Mouse (Mus musculus) forebrain, embryonic 12.5 days (tissue): ENCODE results near the gene Vcp. TPM values are rescaled to one million over a fixed set of nuclear protein-coding genes. Genes with fewer than 3 reads are reported as not detected.

ENCODE experiments used
- ATAC-seq: fragments of 200-750 bp; cut with Nextera tagmentation; 2 replicates; pipeline ENCODE4 v1.8.0; 2017; ENCODE audit warnings: moderate TSS enrichment; ENCODE audit not compliant: low FRiP score
- H3K27ac ChIP-seq: fragments of 300-500 bp; sonication (generic); 2 replicates; pipeline ENCODE4 v1.5.1; 2016; ENCODE audit warnings: mild to moderate bottlenecking
- H3K27me3 ChIP-seq: fragments of 300-500 bp; sonication (generic); 2 replicates; pipeline ENCODE4 v1.6.1; 2016; ENCODE audit warnings: mild to moderate bottlenecking
- H3K36me3 ChIP-seq: fragments of 300-500 bp; sonication (generic); replicated peaks from 2 replicates; pipeline ENCODE4 v1.6.1; 2016; ENCODE audit warnings: mild to moderate bottlenecking
- H3K4me1 ChIP-seq: fragments of 300-500 bp; sonication (generic); 2 replicates; pipeline ENCODE4 v1.6.1; 2016
- H3K4me2 ChIP-seq: fragments of 300-500 bp; sonication (generic); 2 replicates; pipeline ENCODE4 v1.6.1; 2016; ENCODE audit warnings: mild to moderate bottlenecking, moderate library complexity
- H3K4me3 ChIP-seq: fragments of 300-500 bp; sonication (generic); replicated peaks from 2 replicates; pipeline ENCODE4 v1.5.1; 2016; ENCODE audit warnings: mild to moderate bottlenecking
- H3K9ac ChIP-seq: fragments of 300-500 bp; sonication (generic); 2 replicates; pipeline ENCODE4 v1.6.1; 2016; ENCODE audit warnings: mild to moderate bottlenecking
- H3K9me3 ChIP-seq: fragments of 300-500 bp; sonication (generic); 2 replicates; pipeline ENCODE4 v1.6.1; 2016
- WGBS: fragments of 180-500 bp; shearing (Covaris S2); methylation state at CpG from one replicate; pipeline ENCODE4 v1.1.7; 2016; 5-methylcytosine and 5-hydroxymethylcytosine counted together
- polyA plus RNA-seq: library from polyadenylated mRNA; unstranded; fragments of >200 nt; fragmentation: Nextera tagmentation; extraction: Ambion mirVana; gene quantifications from 2 replicates; pipeline ENCODE4 v1.2.1, GENCODE M21; 2016

Vcp gene
- polyA plus RNA-seq, 1 experiment from 2014 or later, result 640 TPM

- Histone ChIP-seq H3K4me3 (peak within 1 kb of the TSS; percentile 75), H3K36me3 (no peaks in the 10 kb centered on the region; the same call in none of the 2 replicates), H3K27ac (peak within 1 kb of the TSS; percentile 94), H3K4me2 (peak within 1 kb of the TSS; percentile 84), H3K9me3 (no peaks in the 10 kb centered on the region), H3K9ac (peak within 1 kb of the TSS; percentile 91), H3K27me3 (peaks cover 9% of the 10 kb centered on the region; the same call in 1 of the 2 replicates), H3K4me1 (peaks cover 78% of the 10 kb centered on the region)
- 0% methylated on average over 32 of the region's 39 CpGs for WGBS
- ATAC-seq, result peak; percentile 95
These were observed 50.6 kb downstream of the Vcp start, which contains the start of gene Dnajb5 for GRCm38 (mm10) chr4:42949676-42950051. Gene Dnajb5, plus strand, starts transcription at chr4:42949814.

GRCm38 (mm10) chr4:42949051-42949675 is 51.1 kb downstream of the Vcp start:
- Histone ChIP-seq H3K9me3 (no peaks in the 10 kb centered on the region), H3K4me1 (peaks cover 74% of the 10 kb centered on the region), H3K36me3 (no peaks in the 10 kb centered on the region; the same call in 1 of the 2 replicates), H3K4me2 (peak overlapping the region; percentile 84), H3K9ac (0 out of 2 replicates have a peak overlapping the region, but pooled peaks have one; percentile 21), H3K4me3 (peak overlapping the region; percentile 75), H3K27me3 (peaks cover 9% of the 10 kb centered on the region; the same call in 1 of the 2 replicates), H3K27ac (peak overlapping the region; percentile 72)
- 14% methylated on average over 14 of the region's 14 CpGs for WGBS
- ATAC-seq, result no peak

- ATAC-seq, result no peak
- Histone ChIP-seq H3K4me2 (peak overlapping the region; percentile 84), H3K4me1 (peaks cover 67% of the 10 kb centered on the region)
These were observed 51.8 kb downstream of the Vcp start for GRCm38 (mm10) chr4:42948527-42948926.

GRCm38 (mm10) chr4:42946733-42947290 is 53.5 kb downstream of the Vcp start:
- Histone ChIP-seq H3K4me2 (peak overlapping the region; percentile 19), H3K9me3 (no peaks in the 10 kb centered on the region), H3K9ac (no peak overlapping the region), H3K4me3 (no peak overlapping the region), H3K36me3 (no peaks in the 10 kb centered on the region), H3K4me1 (peaks cover 50% of the 10 kb centered on the region), H3K27ac (peak overlapping the region; percentile 54), H3K27me3 (peaks cover 9% of the 10 kb centered on the region; the same call in 1 of the 2 replicates)
- 31% methylated on average over 10 of the region's 10 CpGs for WGBS
- peak; percentile 39 for ATAC-seq

More at GRCm38 (mm10) chr4:42948527-42948926, 51.8 kb downstream of the Vcp start:
- peaks cover 9% of the 10 kb centered on the region; the same call in 1 of the 2 replicates for H3K27me3 ChIP-seq
- no peaks in the 10 kb centered on the region for H3K36me3 ChIP-seq
- H3K9me3 ChIP-seq, result no peaks in the 10 kb centered on the region
- H3K27ac ChIP-seq, result peak overlapping the region; percentile 72
- no peak overlapping the region for H3K9ac ChIP-seq
- 49% methylated on average over 13 of the region's 13 CpGs for WGBS
- H3K4me3 ChIP-seq, result no peak overlapping the region

DNA sequence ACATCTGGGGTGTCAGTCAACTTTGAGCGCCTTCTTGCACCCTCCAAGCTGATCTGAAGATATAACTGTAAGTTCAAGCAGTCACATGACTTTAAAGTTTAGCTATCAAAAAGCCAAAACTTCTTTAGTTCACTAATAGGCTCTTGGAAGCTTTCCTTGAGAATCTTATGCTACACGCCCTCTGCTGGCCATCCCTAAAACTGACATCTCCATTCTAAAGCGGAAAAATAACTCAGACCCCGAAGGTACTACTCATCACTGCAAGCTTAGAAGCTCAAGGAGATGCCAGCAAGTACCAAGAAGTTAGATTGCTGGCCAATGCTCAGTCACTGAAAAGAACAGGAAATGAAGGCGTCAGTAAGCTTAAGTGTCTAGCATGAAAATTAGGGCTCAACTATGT is 54.4 kb downstream of the Vcp start:
- Histone ChIP-seq H3K4me1 (peaks cover 42% of the 10 kb centered on the region), H3K27me3 (peaks cover 9% of the 10 kb centered on the region; the same call in 1 of the 2 replicates), H3K9ac (0 out of 2 replicates have a peak overlapping the region, but pooled peaks have one; percentile 12), H3K4me2 (peak overlapping the region; percentile 19; the same call in 1 of the 2 replicates), H3K27ac (peak overlapping the region; percentile 54), H3K4me3 (no peak overlapping the region), H3K36me3 (no peaks in the 10 kb centered on the region), H3K9me3 (no peaks in the 10 kb centered on the region)
- WGBS, result 6% methylated on average over 5 of the region's 5 CpGs
- ATAC-seq, result no peak

GRCm38 (mm10) chr4:42945445-42945844 is 54.9 kb downstream of the Vcp start:
- Histone ChIP-seq H3K27ac (no peak overlapping the region), H3K27me3 (peaks cover 9% of the 10 kb centered on the region; the same call in 1 of the 2 replicates), H3K36me3 (no peaks in the 10 kb centered on the region), H3K9ac (no peak overlapping the region), H3K4me1 (peaks cover 37% of the 10 kb centered on the region), H3K9me3 (no peaks in the 10 kb centered on the region), H3K4me3 (no peak overlapping the region), H3K4me2 (no peak overlapping the region)
- no peak for ATAC-seq
- WGBS, result 83% methylated on average over 3 of the region's 3 CpGs

DNA sequence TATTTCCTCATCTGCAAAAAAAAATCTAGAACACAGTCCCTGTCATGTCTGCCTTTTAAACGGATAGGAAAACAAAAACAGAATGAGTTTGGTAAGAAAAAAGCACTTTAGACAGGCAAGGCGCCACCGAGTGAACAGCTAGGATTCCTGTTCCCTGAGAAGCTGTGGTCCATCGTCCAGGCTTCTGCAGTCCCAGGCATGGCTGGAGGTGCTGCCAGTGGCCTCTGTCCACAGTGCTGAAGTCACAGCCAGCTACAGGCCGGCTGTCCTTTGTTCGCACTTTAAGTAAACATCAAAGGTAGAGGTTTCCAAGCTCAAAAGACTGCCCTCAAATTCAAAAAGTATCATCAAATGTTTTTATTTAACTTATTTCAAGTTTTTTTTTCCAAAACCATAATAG is 55.3 kb downstream of the Vcp start:
- ATAC-seq, result no peak
- no peak overlapping the region for H3K9ac ChIP-seq
- peaks cover 33% of the 10 kb centered on the region for H3K4me1 ChIP-seq
- H3K9me3 ChIP-seq, result no peaks in the 10 kb centered on the region
- peaks cover 9% of the 10 kb centered on the region; the same call in 1 of the 2 replicates for H3K27me3 ChIP-seq
- WGBS, result 14% methylated on average over 6 of the region's 6 CpGs
- no peak overlapping the region for H3K4me3 ChIP-seq
- no peak overlapping the region for H3K4me2 ChIP-seq
- no peak overlapping the region for H3K27ac ChIP-seq
- no peaks in the 10 kb centered on the region for H3K36me3 ChIP-seq

DNA sequence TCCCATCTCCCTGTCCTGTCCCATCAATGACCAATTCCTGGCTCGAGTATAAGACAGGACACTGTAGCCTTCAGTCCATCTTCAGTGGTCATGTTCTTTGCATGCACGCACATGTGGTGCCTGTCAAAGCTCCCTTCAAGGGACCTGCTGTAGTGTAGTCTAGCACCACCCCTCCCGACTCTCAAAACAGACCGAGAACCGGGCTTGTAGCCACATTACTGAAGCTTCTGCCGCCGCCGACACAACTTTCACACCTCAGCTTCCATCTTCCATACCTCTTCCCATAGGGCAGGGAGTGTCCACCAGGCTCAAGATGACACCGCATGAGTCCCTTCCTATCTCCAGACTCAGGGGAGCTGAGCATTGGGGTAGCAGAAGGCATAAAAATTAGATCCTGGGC is 56.1 kb downstream of the Vcp start:
- H3K9ac ChIP-seq, result no peak overlapping the region
- ATAC-seq, result no peak
- no peak overlapping the region for H3K4me2 ChIP-seq
- H3K4me1 ChIP-seq, result peaks cover 31% of the 10 kb centered on the region
- H3K27ac ChIP-seq, result no peak overlapping the region
- peaks cover 9% of the 10 kb centered on the region; the same call in 1 of the 2 replicates for H3K27me3 ChIP-seq
- no peak overlapping the region for H3K4me3 ChIP-seq
- no peaks in the 10 kb centered on the region for H3K9me3 ChIP-seq
- WGBS, result 87% methylated on average over 9 of the region's 9 CpGs
- no peaks in the 10 kb centered on the region for H3K36me3 ChIP-seq

- Histone ChIP-seq H3K9ac (no peak overlapping the region), H3K27ac (no peak overlapping the region), H3K36me3 (no peaks in the 10 kb centered on the region), H3K9me3 (no peaks in the 10 kb centered on the region), H3K4me1 (peaks cover 24% of the 10 kb centered on the region), H3K4me3 (no peak overlapping the region), H3K27me3 (peaks cover 15% of the 10 kb centered on the region; the same call in 1 of the 2 replicates), H3K4me2 (no peak overlapping the region)
- no peak for ATAC-seq
- WGBS, result 68% methylated on average over 5 of the region's 5 CpGs
These were observed 57.0 kb downstream of the Vcp start for GRCm38 (mm10) chr4:42943341-42943740.

DNA sequence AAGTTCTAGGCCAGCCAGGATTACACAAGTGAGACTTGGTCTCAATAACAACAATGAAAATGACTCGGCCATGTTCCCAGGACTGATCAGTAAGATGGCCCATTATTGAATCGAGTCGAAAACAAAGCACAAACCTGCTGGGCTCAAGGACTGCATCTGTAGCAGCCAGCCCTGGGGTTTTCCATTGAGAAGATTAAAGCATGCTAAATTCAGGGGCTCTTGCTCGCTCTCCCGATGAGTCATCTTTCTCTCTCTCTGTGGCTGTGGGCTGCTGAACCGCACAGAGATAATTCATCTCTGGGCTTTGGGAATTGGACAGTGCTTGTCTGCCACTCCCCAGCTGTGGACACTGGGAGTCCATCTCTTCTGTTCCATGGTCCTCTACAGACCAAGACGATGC is 58.9 kb downstream of the Vcp start:
- H3K27me3 ChIP-seq, result peaks cover 16% of the 10 kb centered on the region; the same call in 1 of the 2 replicates
- 73% methylated on average over 7 of the region's 7 CpGs for WGBS
- no peak for ATAC-seq
- peaks cover 4% of the 10 kb centered on the region for H3K4me1 ChIP-seq
- H3K9me3 ChIP-seq, result no peaks in the 10 kb centered on the region
- H3K9ac ChIP-seq, result no peak overlapping the region
- H3K4me3 ChIP-seq, result no peak overlapping the region
- H3K27ac ChIP-seq, result no peak overlapping the region
- no peaks in the 10 kb centered on the region for H3K36me3 ChIP-seq
- H3K4me2 ChIP-seq, result no peak overlapping the region

DNA sequence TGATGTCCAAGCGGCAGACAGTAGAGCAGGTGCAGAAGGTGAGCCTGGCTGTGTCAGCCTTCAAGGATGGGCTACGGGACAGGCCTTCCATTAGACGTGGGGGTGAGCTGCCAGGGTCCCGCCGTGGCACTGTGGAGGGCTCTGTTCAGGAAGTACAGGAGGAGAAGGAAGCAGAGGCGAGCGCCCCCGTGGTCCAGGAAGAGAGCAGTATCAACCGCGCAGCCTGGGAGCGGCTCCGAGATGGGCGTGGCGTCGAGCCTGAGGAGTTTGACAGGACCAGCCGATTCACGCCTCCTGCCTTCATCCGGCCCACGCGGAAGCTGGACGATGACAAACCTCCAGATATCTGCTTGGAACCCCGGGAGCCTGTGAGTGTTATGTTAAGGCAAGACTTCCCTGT is 66.7 kb downstream of the Vcp start:
- no peak overlapping the region for H3K27ac ChIP-seq
- H3K27me3 ChIP-seq, result peaks cover 47% of the 10 kb centered on the region
- 12% methylated on average over 22 of the region's 22 CpGs for WGBS
- no peaks in the 10 kb centered on the region for H3K36me3 ChIP-seq
- H3K4me1 ChIP-seq, result peaks cover 8% of the 10 kb centered on the region; the same call in 1 of the 2 replicates
- H3K4me3 ChIP-seq, result 0 out of 2 replicates have a peak overlapping the region, but pooled peaks have one; percentile 16
- 0 out of 2 replicates have a peak, but pooled peaks have one; percentile 58 for ATAC-seq
- H3K4me2 ChIP-seq, result peak overlapping the region; percentile 45
- no peaks in the 10 kb centered on the region for H3K9me3 ChIP-seq
- H3K9ac ChIP-seq, result 0 out of 2 replicates have a peak overlapping the region, but pooled peaks have one; percentile 13

DNA sequence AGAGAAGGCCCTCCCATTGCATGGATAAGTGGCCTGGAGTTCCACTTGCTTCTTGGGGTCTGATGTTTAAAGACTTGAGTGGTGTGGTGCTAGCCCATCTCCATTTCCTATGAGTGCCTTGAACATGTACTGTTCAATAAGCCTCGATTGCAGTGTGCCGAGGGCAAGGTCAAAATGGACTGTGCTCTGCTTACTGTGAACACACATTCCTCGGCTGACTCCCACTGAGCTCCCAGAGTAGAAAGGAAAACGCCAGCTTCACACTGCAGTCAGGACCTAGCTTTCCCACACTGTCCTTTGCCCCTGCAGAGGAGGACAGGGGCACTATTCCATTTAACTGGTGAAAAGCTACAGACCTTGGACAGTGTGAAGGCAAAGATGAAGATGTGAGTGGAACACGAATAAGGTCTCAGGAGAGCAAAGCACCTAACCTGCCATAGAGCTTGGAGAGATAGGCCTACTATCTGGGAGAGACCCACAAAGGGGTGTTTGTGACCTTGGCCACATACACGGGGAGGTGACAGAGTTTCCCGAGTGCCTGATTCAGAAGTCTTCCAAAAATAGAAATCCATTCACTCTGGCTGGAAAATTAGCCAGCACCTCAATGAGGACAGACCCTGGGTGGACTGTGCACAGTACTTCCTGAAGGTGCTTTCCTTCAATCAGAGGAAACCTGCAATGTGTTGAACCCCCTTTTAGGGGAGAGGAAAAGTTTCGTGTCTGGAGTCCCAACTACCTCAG is 67.9 kb downstream of the Vcp start:
- Histone ChIP-seq H3K27ac (no peak overlapping the region), H3K4me3 (no peak overlapping the region), H3K36me3 (no peaks in the 10 kb centered on the region), H3K4me1 (peaks cover 8% of the 10 kb centered on the region; the same call in 1 of the 2 replicates), H3K4me2 (no peak overlapping the region), H3K9ac (no peak overlapping the region), H3K9me3 (no peaks in the 10 kb centered on the region), H3K27me3 (peaks cover 37% of the 10 kb centered on the region)
- ATAC-seq, result no peak
- whole genome bisulfite sequencing, result 69% methylated on average over 8 of the region's 8 CpGs
